Mouse (Mus musculus) stomach, embryonic 16.5 days (tissue): ENCODE results near the gene Kank4. TPM values are rescaled to one million over a fixed set of nuclear protein-coding genes. Genes with fewer than 3 reads are reported as not detected.
"Not testable (repeated sequence)": the region's sequence is repeated elsewhere in the genome, so short reads cannot be mapped to it uniquely, and the experiment has no call there.

ENCODE experiments used
- ATAC-seq: fragments of 200-750 bp; cut with Nextera tagmentation; 2 replicates; pipeline ENCODE4 v1.8.0; 2017; ENCODE audit warnings: moderate number of reproducible peaks, moderate TSS enrichment; ENCODE audit not compliant: insufficient read depth, low FRiP score
- H3K27ac ChIP-seq: fragments of 300-500 bp; sonication (generic); 2 replicates; pipeline ENCODE4 v1.5.1; 2014; ENCODE audit warnings: low read length
- H3K27me3 ChIP-seq: fragments of 300-500 bp; sonication (generic); 2 replicates; pipeline ENCODE4 v1.6.1; 2014; ENCODE audit warnings: low read length, control low read depth, mixed read lengths; ENCODE audit not compliant: control insufficient read depth, insufficient read depth
- H3K36me3 ChIP-seq: fragments of 300-500 bp; sonication (generic); 2 replicates; pipeline ENCODE4 v1.6.1; 2014; ENCODE audit warnings: low read length; ENCODE audit not compliant: control insufficient read depth, insufficient read depth
- H3K4me1 ChIP-seq: fragments of 300-500 bp; sonication (generic); 2 replicates; pipeline ENCODE4 v1.6.1; 2014; ENCODE audit warnings: low read length, control low read depth, mixed read lengths; ENCODE audit not compliant: control insufficient read depth, insufficient read depth
- H3K4me2 ChIP-seq: fragments of 300-500 bp; sonication (generic); 2 replicates; pipeline ENCODE4 v1.6.1; 2014; ENCODE audit warnings: low read depth, low read length, mixed read lengths
- H3K4me3 ChIP-seq: fragments of 300-500 bp; sonication (generic); replicated peaks from 2 replicates; pipeline ENCODE4 v1.5.1; 2014; ENCODE audit warnings: mild to moderate bottlenecking, low read length
- H3K9ac ChIP-seq: fragments of 300-500 bp; sonication (generic); 2 replicates; pipeline ENCODE4 v1.6.1; 2014; ENCODE audit warnings: low read length
- H3K9me3 ChIP-seq: fragments of 300-500 bp; sonication (generic); replicated peaks from 2 replicates; pipeline ENCODE4 v1.6.1; 2016; ENCODE audit warnings: low read length, control low read depth; ENCODE audit not compliant: control insufficient read depth
- WGBS: fragments of 180-500 bp; shearing (Covaris S2); extraction: QIAGEN DNeasy Blood & Tissue Kit; methylation state at CpG from one replicate; pipeline ENCODE4 v1.1.7; 2014; 5-methylcytosine and 5-hydroxymethylcytosine counted together
- polyA plus RNA-seq: library from polyadenylated mRNA; unstranded; fragments of >200 nt; fragmentation: Nextera tagmentation; extraction: Ambion mirVana; gene quantifications from 2 replicates; pipeline ENCODE4 v1.2.1, GENCODE M21; 2015

The Kank4 gene
- polyA plus RNA-seq, 1 experiment from 2014 or later = 1.8 TPM

- Histone ChIP-seq H3K27me3 (no peaks in the 10 kb centered on the region), H3K27ac (no peak overlapping the region), H3K4me1 (no peaks in the 10 kb centered on the region), H3K36me3 (no peaks in the 10 kb centered on the region), H3K4me3 (no peak overlapping the region), H3K9ac (no peak overlapping the region), H3K9me3 (no peaks in the 10 kb centered on the region), H3K4me2 (no peak overlapping the region)
- no peak for ATAC-seq
- 91% methylated on average over 16 of the region's 16 CpGs for WGBS
Observed at GRCm38 (mm10) chr4:98837715-98838505, 20.6 kb upstream of the Kank4 start.

- no peaks in the 10 kb centered on the region for H3K27me3 ChIP-seq
- H3K4me2 ChIP-seq = no peak overlapping the region
- H3K27ac ChIP-seq = no peak overlapping the region
- no peak for ATAC-seq
- no peak overlapping the region for H3K4me3 ChIP-seq
- H3K9me3 ChIP-seq = no peaks in the 10 kb centered on the region
- no peak overlapping the region for H3K9ac ChIP-seq
- no peaks in the 10 kb centered on the region for H3K4me1 ChIP-seq
- H3K36me3 ChIP-seq = no peaks in the 10 kb centered on the region
- WGBS = 31% methylated on average over 5 of the region's 5 CpGs
Observed at GRCm38 (mm10) chr4:98836519-98836918, 19.2 kb upstream of the Kank4 start.

GRCm38 (mm10) chr4:98834782-98835181 lies 17.4 kb upstream of the Kank4 start:
- H3K27me3 ChIP-seq = no peaks in the 10 kb centered on the region
- H3K9me3 ChIP-seq = no peaks in the 10 kb centered on the region
- H3K4me2 ChIP-seq = no peak overlapping the region
- no peak overlapping the region for H3K4me3 ChIP-seq
- 34% methylated on average over 4 of the region's 4 CpGs for WGBS
- no peak overlapping the region for H3K9ac ChIP-seq
- no peak overlapping the region for H3K27ac ChIP-seq
- no peak for ATAC-seq
- no peaks in the 10 kb centered on the region for H3K4me1 ChIP-seq
- H3K36me3 ChIP-seq = no peaks in the 10 kb centered on the region

GRCm38 (mm10) chr4:98831726-98832125 lies 14.4 kb upstream of the Kank4 start:
- H3K4me1 ChIP-seq = no peaks in the 10 kb centered on the region
- H3K27me3 ChIP-seq = no peaks in the 10 kb centered on the region
- ATAC-seq = no peak
- no peak overlapping the region for H3K9ac ChIP-seq
- no peak overlapping the region for H3K4me3 ChIP-seq
- no peak overlapping the region for H3K4me2 ChIP-seq
- H3K9me3 ChIP-seq = no peaks in the 10 kb centered on the region
- no peaks in the 10 kb centered on the region for H3K36me3 ChIP-seq
- 40% methylated on average over 1 of the region's 1 CpGs for WGBS
- no peak overlapping the region; the same call in 1 of the 2 replicates for H3K27ac ChIP-seq

GRCm38 (mm10) chr4:98826701-98827100 lies 9.4 kb upstream of the Kank4 start:
- Histone ChIP-seq H3K9me3 (no peaks in the 10 kb centered on the region), H3K27ac (no peak overlapping the region), H3K4me3 (no peak overlapping the region), H3K36me3 (no peaks in the 10 kb centered on the region), H3K4me1 (no peaks in the 10 kb centered on the region), H3K27me3 (no peaks in the 10 kb centered on the region), H3K4me2 (no peak overlapping the region), H3K9ac (no peak overlapping the region)
- WGBS = 43% methylated on average over 3 of the region's 3 CpGs
- ATAC-seq = no peak

- not testable (repeated sequence) for H3K27me3 ChIP-seq, ATAC-seq
- 95% methylated on average over 1 of the region's 1 CpGs for WGBS
Observed at GRCm38 (mm10) chr4:98823740-98824139, 6.4 kb upstream of the Kank4 start, which contains the start of gene I0C0044D17Rik. Gene I0C0044D17Rik (minus strand): TSS chr4:98823840.

GRCm38 (mm10) chr4:98823047-98823446 lies 5.7 kb upstream of the Kank4 start:
- ATAC-seq = no peak
- H3K4me1 ChIP-seq = peaks cover 4% of the 10 kb centered on the region; the same call in 1 of the 2 replicates
- H3K27me3 ChIP-seq = no peaks in the 10 kb centered on the region

More at GRCm38 (mm10) chr4:98823740-98824139, 6.4 kb upstream of the Kank4 start, which contains the start of gene I0C0044D17Rik:
- not testable (repeated sequence) for H3K36me3 ChIP-seq, H3K27ac ChIP-seq, H3K9me3 ChIP-seq, H3K4me1 ChIP-seq, H3K4me3 ChIP-seq, H3K9ac ChIP-seq, H3K4me2 ChIP-seq

GRCm38 (mm10) chr4:98822478-98822877 lies 5.1 kb upstream of the Kank4 start:
- no peaks in the 10 kb centered on the region for H3K36me3 ChIP-seq
- H3K9ac ChIP-seq = no peak overlapping the region
- WGBS = 66% methylated on average over 3 of the region's 3 CpGs
- no peaks in the 10 kb centered on the region for H3K27me3 ChIP-seq
- H3K27ac ChIP-seq = no peak overlapping the region
- H3K4me1 ChIP-seq = peaks cover 4% of the 10 kb centered on the region; the same call in 1 of the 2 replicates
- H3K4me3 ChIP-seq = no peak overlapping the region
- no peak overlapping the region for H3K4me2 ChIP-seq
- no peaks in the 10 kb centered on the region for H3K9me3 ChIP-seq
- ATAC-seq = no peak

More at GRCm38 (mm10) chr4:98823047-98823446, 5.7 kb upstream of the Kank4 start:
- Histone ChIP-seq H3K4me3 (no peak overlapping the region), H3K36me3 (no peaks in the 10 kb centered on the region), H3K9ac (no peak overlapping the region), H3K4me2 (no peak overlapping the region), H3K9me3 (no peaks in the 10 kb centered on the region), H3K27ac (no peak overlapping the region)
- WGBS = 83% methylated on average over 3 of the region's 3 CpGs

- H3K9ac ChIP-seq = no peak overlapping the region
- no peak overlapping the region for H3K4me3 ChIP-seq
- H3K4me1 ChIP-seq = peaks cover 4% of the 10 kb centered on the region; the same call in 1 of the 2 replicates
- WGBS = 69% methylated on average over 10 of the region's 10 CpGs
- no peaks in the 10 kb centered on the region for H3K9me3 ChIP-seq
- H3K4me2 ChIP-seq = no peak overlapping the region
- no peaks in the 10 kb centered on the region for H3K36me3 ChIP-seq
- H3K27me3 ChIP-seq = 0 out of 2 replicates have a peak, but pooled peaks cover 4% of the 10 kb centered on the region
- ATAC-seq = no peak
- H3K27ac ChIP-seq = no peak overlapping the region
Observed at GRCm38 (mm10) chr4:98819216-98819755, 1.9 kb upstream of the Kank4 start.
